Mouse (Mus musculus): ENCODE results near the gene Mx1. TPM values are rescaled to one million over a fixed set of nuclear protein-coding genes. Genes with fewer than 3 reads are reported as not detected.

Mx1 gene
- polyA plus RNA-seq, 1 experiment from 2014 or later, result 0.06 TPM

DNA sequence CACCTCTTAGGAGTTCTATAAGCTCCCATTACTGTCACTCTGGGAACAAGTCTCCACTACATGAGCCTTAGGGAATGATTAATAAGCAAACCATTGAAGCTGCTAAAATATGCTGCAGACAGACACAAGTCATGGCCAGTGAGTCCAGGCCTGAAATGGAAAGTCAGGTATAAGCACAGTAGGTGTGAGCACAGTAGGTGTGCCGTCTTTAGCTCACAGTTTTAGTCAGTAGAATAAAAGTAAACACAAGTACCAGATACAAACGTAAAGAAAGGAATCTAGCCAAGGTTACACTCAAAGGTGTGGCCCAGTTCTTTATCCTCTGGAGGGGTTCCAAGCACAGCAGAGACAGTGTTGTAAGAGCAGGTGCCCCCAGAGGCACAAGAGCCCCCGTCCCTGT is 4.8 kb upstream of the Mx1 start:
- Histone ChIP-seq H3K27me3 (ENCODE audit: control insufficient read depth, insufficient read depth, low read depth, low read length) (no peaks in the 10 kb centered on the region), H3K9ac (ENCODE audit: low read depth, low read length) (no peak overlapping the region), H3K4me2 (ENCODE audit: low read length) (no peak overlapping the region), H3K4me3 (ENCODE audit: low read depth, low read length) (no peak overlapping the region), H3K27ac (ENCODE audit: low read length) (no peak overlapping the region), H3K4me1 (ENCODE audit: control insufficient read depth, insufficient read depth, low read length) (no peaks in the 10 kb centered on the region), H3K36me3 (ENCODE audit: control insufficient read depth, insufficient read depth, low read length) (no peaks in the 10 kb centered on the region), H3K9me3 (replicated peaks; ENCODE audit: control insufficient read depth, low read length, poor library complexity, severe bottlenecking) (no peaks in the 10 kb centered on the region)
- 91% methylated on average over 3 of the region's 3 CpGs for WGBS
- ATAC-seq, result no peak

DNA sequence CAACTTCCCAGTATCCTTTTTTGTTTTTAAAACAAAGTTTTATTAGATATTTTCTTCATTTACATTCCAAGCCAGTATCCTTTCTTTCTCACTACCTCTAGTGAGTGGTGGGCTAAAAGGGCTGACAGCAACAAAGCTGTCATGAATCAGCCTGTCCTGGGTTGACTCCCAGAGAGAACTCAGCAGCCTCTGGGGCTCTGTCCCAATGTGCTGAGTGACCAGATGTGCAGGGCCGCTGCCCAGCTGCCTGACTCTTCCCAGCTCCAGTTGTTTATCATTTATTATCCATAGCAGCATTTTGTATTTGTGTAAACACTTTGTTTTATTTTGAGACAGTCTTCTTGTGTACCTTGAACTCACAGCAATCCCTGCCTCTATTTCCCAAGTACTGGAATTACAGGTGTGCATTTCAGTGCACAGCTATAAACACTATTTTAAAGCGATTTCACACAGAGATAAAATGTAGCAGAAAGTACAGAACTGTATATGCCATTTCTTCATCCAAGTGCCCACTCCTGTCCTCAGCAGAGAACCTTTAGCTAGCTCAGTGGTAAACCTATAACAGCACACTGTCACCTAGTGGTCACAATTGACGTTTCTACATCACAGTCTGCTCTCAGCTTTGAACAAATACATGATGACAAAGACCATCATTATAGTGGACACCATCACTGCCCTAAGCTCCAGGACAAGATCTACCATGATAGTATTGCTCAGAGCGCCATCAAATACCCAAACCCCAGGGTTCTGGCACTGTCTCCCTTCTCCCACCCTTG is 3.7 kb upstream of the Mx1 start:
- no peaks in the 10 kb centered on the region for H3K4me1 ChIP-seq (ENCODE audit: control insufficient read depth, insufficient read depth, low read length)
- H3K4me2 ChIP-seq (ENCODE audit: low read length), result no peak overlapping the region
- 62% methylated on average over 4 of the region's 4 CpGs for WGBS
- H3K9me3 ChIP-seq (replicated peaks; ENCODE audit: control insufficient read depth, low read length, poor library complexity, severe bottlenecking), result no peaks in the 10 kb centered on the region
- no peak overlapping the region for H3K27ac ChIP-seq (ENCODE audit: low read length)
- H3K36me3 ChIP-seq (ENCODE audit: control insufficient read depth, insufficient read depth, low read length), result no peaks in the 10 kb centered on the region
- ATAC-seq, result no peak
- no peak overlapping the region for H3K9ac ChIP-seq (ENCODE audit: low read depth, low read length)
- H3K27me3 ChIP-seq (ENCODE audit: control insufficient read depth, insufficient read depth, low read depth, low read length), result no peaks in the 10 kb centered on the region
- no peak overlapping the region for H3K4me3 ChIP-seq (ENCODE audit: low read depth, low read length)

DNA sequence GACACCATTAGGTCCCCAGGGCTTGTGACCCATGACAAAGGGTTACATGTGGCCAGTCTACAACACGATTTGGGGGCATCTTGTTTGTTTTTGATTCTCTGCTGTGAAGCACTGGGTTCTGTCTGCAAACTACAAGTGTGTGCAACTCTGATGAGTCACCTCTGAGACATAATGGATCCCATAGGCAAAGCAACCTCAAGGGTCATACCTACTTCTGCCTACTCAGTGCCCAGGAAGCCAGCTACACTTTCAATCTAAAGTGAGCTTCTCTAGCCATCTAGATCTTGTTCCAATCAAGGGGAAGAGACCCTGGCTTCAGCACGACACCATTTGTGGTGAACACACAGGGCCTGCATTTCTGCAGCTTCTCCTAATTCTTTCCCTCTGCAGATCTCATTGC is 1.4 kb downstream of the Mx1 start:
- H3K9ac ChIP-seq (ENCODE audit: low read depth, low read length), result no peak overlapping the region
- ATAC-seq, result no peak
- H3K36me3 ChIP-seq (ENCODE audit: control insufficient read depth, insufficient read depth, low read length), result no peaks in the 10 kb centered on the region
- no peaks in the 10 kb centered on the region for H3K4me1 ChIP-seq (ENCODE audit: control insufficient read depth, insufficient read depth, low read length)
- H3K27ac ChIP-seq (ENCODE audit: low read length), result no peak overlapping the region
- 69% methylated on average over 2 of the region's 2 CpGs for WGBS
- no peaks in the 10 kb centered on the region for H3K9me3 ChIP-seq (replicated peaks; ENCODE audit: control insufficient read depth, low read length, poor library complexity, severe bottlenecking)
- H3K27me3 ChIP-seq (ENCODE audit: control insufficient read depth, insufficient read depth, low read depth, low read length), result no peaks in the 10 kb centered on the region
- H3K4me3 ChIP-seq (ENCODE audit: low read depth, low read length), result no peak overlapping the region
- H3K4me2 ChIP-seq (ENCODE audit: low read length), result no peak overlapping the region

DNA sequence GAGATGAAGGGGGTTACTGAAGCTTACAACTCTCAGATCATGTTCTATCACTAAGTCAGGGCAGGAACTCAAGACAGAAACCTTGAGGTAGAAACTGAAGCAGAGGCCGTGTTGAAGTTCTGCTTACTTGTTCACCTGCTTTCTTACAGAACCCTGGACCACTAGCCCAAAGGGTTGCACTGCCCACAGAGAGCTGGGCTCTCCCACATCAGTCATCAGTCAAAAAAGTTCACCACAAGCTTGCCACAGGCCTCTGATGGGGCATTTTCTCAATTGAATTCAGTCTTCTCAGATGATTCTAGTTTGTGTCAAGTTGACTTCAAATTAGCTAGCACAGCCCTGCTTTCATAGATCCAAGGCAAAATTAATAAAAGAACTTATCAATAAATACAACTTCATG is 2.9 kb downstream of the Mx1 start:
- Histone ChIP-seq H3K4me2 (ENCODE audit: low read length) (no peak overlapping the region), H3K4me3 (ENCODE audit: low read depth, low read length) (no peak overlapping the region), H3K9ac (ENCODE audit: low read depth, low read length) (no peak overlapping the region), H3K36me3 (ENCODE audit: control insufficient read depth, insufficient read depth, low read length) (no peaks in the 10 kb centered on the region), H3K4me1 (ENCODE audit: control insufficient read depth, insufficient read depth, low read length) (no peaks in the 10 kb centered on the region), H3K27ac (ENCODE audit: low read length) (no peak overlapping the region), H3K9me3 (replicated peaks; ENCODE audit: control insufficient read depth, low read length, poor library complexity, severe bottlenecking) (no peaks in the 10 kb centered on the region), H3K27me3 (ENCODE audit: control insufficient read depth, insufficient read depth, low read depth, low read length) (no peaks in the 10 kb centered on the region)
- WGBS, result 67% methylated on average over 1 of the region's 1 CpGs
- no peak for ATAC-seq

DNA sequence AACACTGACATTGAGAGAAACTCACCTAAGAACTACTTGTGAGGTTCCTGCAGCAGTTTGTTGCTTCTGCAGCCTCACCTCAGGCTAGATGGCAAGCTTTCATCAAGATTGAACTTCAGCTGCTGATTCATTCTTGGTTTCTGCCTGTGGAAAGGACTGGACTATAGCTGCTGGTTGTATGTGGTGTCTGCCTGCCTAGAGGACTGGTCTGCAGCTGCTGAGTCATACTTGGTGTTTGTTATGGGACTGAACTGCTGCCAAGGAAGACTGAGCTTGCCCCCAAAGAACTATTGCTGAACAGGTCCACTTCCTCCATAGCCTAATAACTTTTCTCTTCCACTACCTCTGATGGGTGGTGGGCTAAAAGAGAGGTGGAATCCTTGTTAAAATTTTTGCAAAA is 15.3 kb downstream of the Mx1 start:
- H3K4me3 ChIP-seq (ENCODE audit: low read depth, low read length), result no peak overlapping the region
- H3K27ac ChIP-seq (ENCODE audit: low read length), result no peak overlapping the region
- no peak overlapping the region for H3K4me2 ChIP-seq (ENCODE audit: low read length)
- H3K4me1 ChIP-seq (ENCODE audit: control insufficient read depth, insufficient read depth, low read length), result no peaks in the 10 kb centered on the region
- no peak for ATAC-seq
- no peaks in the 10 kb centered on the region for H3K36me3 ChIP-seq (ENCODE audit: control insufficient read depth, insufficient read depth, low read length)
- H3K27me3 ChIP-seq (ENCODE audit: control insufficient read depth, insufficient read depth, low read depth, low read length), result no peaks in the 10 kb centered on the region
- H3K9me3 ChIP-seq (replicated peaks; ENCODE audit: control insufficient read depth, low read length, poor library complexity, severe bottlenecking), result no peaks in the 10 kb centered on the region
- no peak overlapping the region for H3K9ac ChIP-seq (ENCODE audit: low read depth, low read length)

DNA sequence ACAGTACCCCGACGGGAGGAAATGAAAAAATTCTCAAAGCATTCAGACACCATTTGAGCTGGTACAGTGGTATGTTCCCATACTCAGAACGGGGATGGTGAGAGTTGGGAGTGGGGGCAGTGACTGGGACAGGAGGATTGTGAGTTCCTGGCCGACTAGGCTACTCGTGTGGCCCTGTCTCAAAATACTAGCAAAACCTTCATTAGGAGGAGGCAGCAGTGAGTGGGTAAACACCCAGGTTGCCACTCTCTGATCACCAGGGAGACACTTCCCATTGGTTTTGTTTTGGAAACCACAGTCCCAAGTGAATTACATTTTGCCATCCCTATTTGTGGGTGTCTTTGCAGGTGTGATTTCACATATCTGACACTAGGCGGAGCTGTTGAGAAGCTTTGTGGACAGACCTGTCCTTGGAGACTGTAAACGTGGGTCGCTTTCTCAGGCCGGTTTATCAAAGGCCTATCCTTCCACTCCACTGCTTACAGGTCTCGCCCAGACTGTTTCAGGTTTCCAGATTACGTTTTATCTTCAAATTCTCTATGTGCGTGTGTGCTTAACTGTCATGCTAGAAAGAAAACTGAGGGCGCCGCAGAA is 18.9 kb downstream of the Mx1 start:
- 51% methylated on average over 14 of the region's 14 CpGs for WGBS
- ATAC-seq, result no peak
- Histone ChIP-seq H3K27ac (ENCODE audit: low read length) (no peak overlapping the region), H3K9ac (ENCODE audit: low read depth, low read length) (no peak overlapping the region), H3K9me3 (replicated peaks; ENCODE audit: control insufficient read depth, low read length, poor library complexity, severe bottlenecking) (no peaks in the 10 kb centered on the region), H3K4me3 (ENCODE audit: low read depth, low read length) (no peak overlapping the region), H3K4me2 (ENCODE audit: low read length) (no peak overlapping the region), H3K27me3 (ENCODE audit: control insufficient read depth, insufficient read depth, low read depth, low read length) (no peaks in the 10 kb centered on the region), H3K36me3 (ENCODE audit: control insufficient read depth, insufficient read depth, low read length) (no peaks in the 10 kb centered on the region), H3K4me1 (ENCODE audit: control insufficient read depth, insufficient read depth, low read length) (no peaks in the 10 kb centered on the region)

DNA sequence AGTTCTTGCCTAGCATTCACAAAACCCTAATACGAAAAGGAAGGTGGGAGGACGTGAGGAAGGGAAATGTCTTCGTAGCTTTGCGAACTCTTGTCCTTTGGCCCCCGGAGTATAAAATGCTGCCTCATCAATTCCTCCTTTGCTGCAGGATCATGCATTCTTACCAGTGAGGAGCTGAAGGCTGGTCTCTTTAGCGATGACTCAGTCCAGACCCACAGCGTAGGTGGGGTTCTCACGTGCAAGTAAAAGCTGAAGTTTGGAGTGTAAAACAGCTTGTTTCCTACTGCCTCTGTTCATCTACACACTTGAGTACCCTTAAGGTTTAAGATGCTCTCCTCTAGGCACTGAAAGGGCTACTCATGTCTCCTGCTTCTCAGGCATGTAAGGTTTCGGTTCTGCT is 20.7 kb downstream of the Mx1 start:
- no peaks in the 10 kb centered on the region for H3K9me3 ChIP-seq (replicated peaks; ENCODE audit: control insufficient read depth, low read length, poor library complexity, severe bottlenecking)
- ATAC-seq, result no peak

DNA sequence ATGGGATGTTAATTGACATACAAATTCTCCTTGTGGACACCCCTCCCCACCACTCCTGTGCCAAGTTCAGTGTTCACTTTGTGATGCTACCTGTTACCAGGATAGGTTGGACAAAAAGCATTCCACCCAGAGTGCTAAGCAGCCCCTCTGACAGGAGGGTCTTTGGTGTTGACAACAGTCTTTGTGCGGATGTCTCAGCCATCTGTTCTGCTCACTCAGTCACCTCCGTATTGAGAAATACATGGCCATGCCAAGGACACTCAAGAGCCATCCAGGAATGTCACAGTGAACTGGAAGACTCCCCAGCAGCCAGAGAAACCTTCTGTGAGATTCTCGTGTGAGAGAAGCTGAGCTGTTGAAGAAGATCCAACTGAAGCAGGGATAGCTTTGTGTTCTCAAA is 24.5 kb downstream of the Mx1 start:
- H3K36me3 ChIP-seq (ENCODE audit: control insufficient read depth, insufficient read depth, low read length), result no peaks in the 10 kb centered on the region
- no peaks in the 10 kb centered on the region for H3K27me3 ChIP-seq (ENCODE audit: control insufficient read depth, insufficient read depth, low read depth, low read length)
- no peak overlapping the region for H3K27ac ChIP-seq (ENCODE audit: low read length)
- no peak overlapping the region for H3K9ac ChIP-seq (ENCODE audit: low read depth, low read length)
- no peak for ATAC-seq
- H3K4me1 ChIP-seq (ENCODE audit: control insufficient read depth, insufficient read depth, low read length), result no peaks in the 10 kb centered on the region
- 72% methylated on average over 3 of the region's 3 CpGs for WGBS
- H3K4me3 ChIP-seq (ENCODE audit: low read depth, low read length), result no peak overlapping the region
- H3K4me2 ChIP-seq (ENCODE audit: low read length), result no peak overlapping the region
- no peaks in the 10 kb centered on the region for H3K9me3 ChIP-seq (replicated peaks; ENCODE audit: control insufficient read depth, low read length, poor library complexity, severe bottlenecking)

More for the DNA sequence above, 20.7 kb downstream of the Mx1 start:
- no peaks in the 10 kb centered on the region for H3K36me3 ChIP-seq (ENCODE audit: control insufficient read depth, insufficient read depth, low read length)
- H3K4me2 ChIP-seq (ENCODE audit: low read length), result no peak overlapping the region
- 88% methylated on average over 9 of the region's 9 CpGs for WGBS
- H3K9ac ChIP-seq (ENCODE audit: low read depth, low read length), result no peak overlapping the region
- H3K4me1 ChIP-seq (ENCODE audit: control insufficient read depth, insufficient read depth, low read length), result no peaks in the 10 kb centered on the region
- no peaks in the 10 kb centered on the region for H3K27me3 ChIP-seq (ENCODE audit: control insufficient read depth, insufficient read depth, low read depth, low read length)
- H3K4me3 ChIP-seq (ENCODE audit: low read depth, low read length), result no peak overlapping the region
- no peak overlapping the region for H3K27ac ChIP-seq (ENCODE audit: low read length)

DNA sequence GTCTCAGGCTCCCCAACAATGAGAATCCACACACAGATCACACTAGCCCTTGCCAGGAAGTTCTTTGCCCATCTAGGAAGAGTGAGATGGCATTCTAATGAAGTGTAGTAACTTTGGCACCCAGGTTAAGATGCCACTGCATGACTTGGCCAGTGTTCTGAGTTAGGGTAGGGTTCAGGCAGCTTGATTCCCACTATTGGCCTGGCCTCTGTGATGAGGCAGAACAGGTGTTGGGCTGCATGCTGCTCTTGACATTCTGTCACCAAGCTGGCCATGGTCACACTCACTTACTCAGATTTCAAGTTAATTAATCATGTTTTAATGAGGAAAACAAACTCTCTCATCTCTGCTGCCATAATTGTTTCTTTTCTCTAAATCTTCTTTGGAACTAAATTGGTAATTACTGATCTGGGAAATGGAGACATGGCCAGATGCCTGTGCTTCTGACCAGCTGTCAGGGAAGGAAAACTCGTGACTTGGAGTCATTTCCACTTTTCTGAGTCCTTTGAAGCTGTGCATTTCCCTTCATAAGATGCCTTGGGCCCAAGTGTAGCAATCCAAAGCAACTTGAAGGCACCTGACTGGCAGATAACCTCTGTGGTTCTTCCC is 25.2 kb downstream of the Mx1 start:
- WGBS, result 55% methylated on average over 1 of the region's 1 CpGs
- Histone ChIP-seq H3K9me3 (replicated peaks; ENCODE audit: control insufficient read depth, low read length, poor library complexity, severe bottlenecking) (no peaks in the 10 kb centered on the region), H3K27ac (ENCODE audit: low read length) (no peak overlapping the region), H3K4me2 (ENCODE audit: low read length) (no peak overlapping the region), H3K9ac (ENCODE audit: low read depth, low read length) (no peak overlapping the region), H3K4me1 (ENCODE audit: control insufficient read depth, insufficient read depth, low read length) (no peaks in the 10 kb centered on the region), H3K4me3 (ENCODE audit: low read depth, low read length) (no peak overlapping the region), H3K36me3 (ENCODE audit: control insufficient read depth, insufficient read depth, low read length) (no peaks in the 10 kb centered on the region), H3K27me3 (ENCODE audit: control insufficient read depth, insufficient read depth, low read depth, low read length) (no peaks in the 10 kb centered on the region)
- no peak for ATAC-seq

All from midbrain, embryonic 16.5 days (tissue).